Mouse (Mus musculus) cortical plate, adult 2 months (tissue): ENCODE data around the gene Lix1l. TPM values are rescaled to one million over a fixed set of nuclear protein-coding genes. Genes with fewer than 3 reads are reported as not detected.

ENCODE experiments used
- H3K27ac ChIP-seq: fragments of 200-500 bp; 2 replicates; pipeline ENCODE4 v1.5.1; 2012; ENCODE audit warnings: low read length, control low read depth, inconsistent platforms; ENCODE audit not compliant: insufficient read depth
- H3K4me1 ChIP-seq: fragments of 200-500 bp; 2 replicates; pipeline ENCODE4 v1.6.1; 2011; ENCODE audit warnings: low read length; ENCODE audit not compliant: control insufficient read depth, insufficient read depth
- H3K4me3 ChIP-seq: fragments of 200-500 bp; 2 replicates; pipeline ENCODE4 v1.5.1; 2011; ENCODE audit warnings: mild to moderate bottlenecking, low read length, control low read depth; ENCODE audit not compliant: insufficient read depth
- CTCF ChIP-seq: fragments of 200-500 bp; IDR thresholded peaks from 2 replicates; pipeline ENCODE4 v1.5.1; 2011; ENCODE audit warnings: mild to moderate bottlenecking, control low read depth, low read length; ENCODE audit not compliant: insufficient read depth; ENCODE audit errors: extremely low read depth
- POLR2A ChIP-seq: fragments of 200-500 bp; IDR thresholded peaks from 2 replicates; pipeline ENCODE4 v1.6.1; 2011; ENCODE audit warnings: mild to moderate bottlenecking, low read length, control low read depth; ENCODE audit not compliant: insufficient read depth; ENCODE audit errors: extremely low read depth
- polyA plus RNA-seq: library from polyadenylated mRNA; depleted of rRNA; stranded (reverse); fragments of >200 nt; gene quantifications from 2 replicates; pipeline ENCODE4 v1.2.3, GENCODE M21; 2012; rRNA removed

Gene Lix1l
- polyA plus RNA-seq, result 20.9 and 22.7 TPM in 2 replicates

DNA sequence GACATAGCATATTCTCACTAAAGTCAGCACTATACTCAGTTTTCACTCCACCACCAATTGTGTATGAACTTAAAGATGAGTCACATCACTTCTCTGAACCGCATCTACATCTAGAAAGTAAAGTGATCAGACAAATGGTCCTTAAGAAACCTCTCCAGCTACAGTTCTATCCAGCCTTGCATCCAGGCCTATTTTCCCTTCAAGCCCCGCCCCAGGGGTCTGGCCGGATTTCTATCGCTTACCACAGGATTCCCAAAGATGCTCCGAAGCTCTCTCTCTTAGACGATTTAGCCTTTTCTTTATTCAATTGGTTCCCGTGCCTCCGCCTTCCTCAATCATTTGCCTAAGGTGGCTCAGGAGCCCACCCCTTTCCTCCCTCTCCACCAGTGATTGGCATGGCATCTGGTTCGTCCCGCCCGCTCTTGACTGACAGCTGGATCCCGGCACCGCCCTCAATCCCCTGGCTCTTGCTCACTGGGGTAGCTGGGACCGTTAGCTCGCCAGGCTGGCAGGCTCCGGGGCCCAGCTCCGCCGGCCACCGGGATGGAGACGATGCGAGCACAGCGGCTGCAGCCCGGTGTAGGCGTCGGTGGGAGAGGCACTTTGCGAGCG lies at the start of gene Lix1l:
Gene Lix1l, plus strand, starts transcription at position 511 of the 612 bp plus-strand sequence.
- peak within 1 kb of the TSS; percentile 61 for H3K4me3 ChIP-seq
- H3K4me1 ChIP-seq, result peaks cover 15% of the 10 kb centered on the region
- TF ChIP-seq POLR2A, result peak; percentile 63; the same call in 1 of the 2 replicates
- no peak for TF ChIP-seq CTCF
- H3K27ac ChIP-seq, result peak within 1 kb of the TSS; percentile 17

DNA sequence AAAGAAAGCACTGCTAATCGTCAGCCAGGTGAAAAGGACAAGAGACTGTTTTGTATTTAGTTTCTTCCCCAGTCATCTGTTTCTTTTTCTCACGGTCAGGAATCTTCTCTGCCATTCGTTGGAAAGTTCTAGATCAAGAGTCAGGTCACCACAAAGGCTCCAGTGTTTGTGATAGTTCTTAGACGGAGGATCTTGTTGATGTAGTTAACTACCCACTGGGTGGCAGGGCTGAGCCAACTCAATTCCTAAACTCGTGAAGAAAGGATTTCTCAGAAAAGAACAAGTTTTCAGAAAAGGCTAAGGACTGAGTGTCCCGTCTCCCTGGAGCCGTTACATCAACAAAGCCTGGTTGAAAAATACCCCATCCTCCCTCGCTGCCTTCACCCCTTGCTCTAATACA lies 49.7 kb upstream of the Lix1l start:
- TF ChIP-seq CTCF (peak; percentile 63), POLR2A (no peak)
- Histone ChIP-seq H3K4me1 (no peaks in the 10 kb centered on the region), H3K27ac (no peak overlapping the region), H3K4me3 (no peak overlapping the region)

DNA sequence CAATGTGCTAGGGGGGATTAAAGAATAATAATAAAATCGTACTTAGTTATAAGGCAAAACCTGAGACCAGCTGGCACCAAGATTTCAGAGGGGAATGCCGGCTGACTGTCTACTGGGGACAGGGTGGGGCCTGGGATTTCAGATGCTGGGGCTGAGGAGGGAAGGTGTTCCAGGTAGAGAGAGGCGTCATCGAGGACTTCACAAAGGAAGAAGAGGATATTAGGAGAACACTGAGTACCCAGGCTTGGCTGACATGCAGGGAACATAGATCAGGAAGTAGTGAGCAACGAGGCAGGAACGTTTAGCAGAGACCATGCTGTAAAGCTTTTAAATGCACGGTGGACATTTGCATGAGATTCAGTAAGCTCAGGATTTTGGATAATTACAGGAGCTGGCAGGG lies 49.1 kb upstream of the Lix1l start:
- no peak overlapping the region for H3K27ac ChIP-seq
- TF ChIP-seq POLR2A (no peak), CTCF (no peak)
- no peak overlapping the region for H3K4me3 ChIP-seq
- no peaks in the 10 kb centered on the region; the same call in 1 of the 2 replicates for H3K4me1 ChIP-seq

DNA sequence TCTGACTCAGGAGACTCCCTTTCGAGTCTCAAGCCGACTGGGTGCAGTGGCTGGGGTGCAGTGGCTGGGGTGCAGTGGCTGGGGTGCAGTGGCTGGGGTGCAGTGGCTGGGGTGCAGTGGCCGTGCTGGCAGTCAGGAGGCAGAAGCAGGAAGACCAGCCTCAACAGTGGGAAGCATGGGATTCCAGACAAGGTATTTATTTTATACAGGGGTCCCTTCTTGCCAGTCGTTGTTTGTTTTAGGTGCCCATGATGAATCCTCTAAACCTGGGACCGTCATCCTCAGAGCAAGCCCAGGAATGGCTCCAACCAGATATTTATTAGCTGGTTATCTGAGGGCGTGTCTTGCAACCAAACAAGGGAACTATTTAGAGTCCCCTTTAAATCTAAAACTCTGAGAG lies 47.3 kb upstream of the Lix1l start:
- H3K4me3 ChIP-seq, result no peak overlapping the region
- no peak for TF ChIP-seq CTCF
- TF ChIP-seq POLR2A, result no peak

DNA sequence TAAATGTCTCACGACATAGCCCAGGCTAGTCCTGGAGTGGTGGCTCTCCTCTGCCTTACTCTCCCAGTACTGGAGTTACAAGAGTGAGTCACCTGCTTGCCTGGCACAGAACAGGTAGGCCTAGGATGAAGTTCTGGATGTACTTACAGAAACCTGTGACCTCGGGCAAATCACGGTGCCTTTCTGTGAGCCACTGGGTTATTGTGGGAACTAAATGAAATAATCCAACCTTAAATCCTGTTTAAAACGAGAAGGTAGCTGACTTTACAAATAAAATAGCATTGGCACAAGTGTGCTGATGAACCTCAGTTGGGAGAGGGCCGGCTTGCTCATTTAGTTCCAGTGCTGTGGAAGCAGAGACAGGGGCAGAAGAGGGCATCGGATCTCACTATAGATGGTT lies 46.7 kb upstream of the Lix1l start:
- no peak overlapping the region for H3K27ac ChIP-seq
- H3K4me3 ChIP-seq, result no peak overlapping the region
- TF ChIP-seq POLR2A, result no peak
- TF ChIP-seq CTCF, result no peak

More for the DNA sequence above, 47.3 kb upstream of the Lix1l start:
- H3K4me1 ChIP-seq, result no peaks in the 10 kb centered on the region; the same call in 1 of the 2 replicates
- H3K27ac ChIP-seq, result no peak overlapping the region

DNA sequence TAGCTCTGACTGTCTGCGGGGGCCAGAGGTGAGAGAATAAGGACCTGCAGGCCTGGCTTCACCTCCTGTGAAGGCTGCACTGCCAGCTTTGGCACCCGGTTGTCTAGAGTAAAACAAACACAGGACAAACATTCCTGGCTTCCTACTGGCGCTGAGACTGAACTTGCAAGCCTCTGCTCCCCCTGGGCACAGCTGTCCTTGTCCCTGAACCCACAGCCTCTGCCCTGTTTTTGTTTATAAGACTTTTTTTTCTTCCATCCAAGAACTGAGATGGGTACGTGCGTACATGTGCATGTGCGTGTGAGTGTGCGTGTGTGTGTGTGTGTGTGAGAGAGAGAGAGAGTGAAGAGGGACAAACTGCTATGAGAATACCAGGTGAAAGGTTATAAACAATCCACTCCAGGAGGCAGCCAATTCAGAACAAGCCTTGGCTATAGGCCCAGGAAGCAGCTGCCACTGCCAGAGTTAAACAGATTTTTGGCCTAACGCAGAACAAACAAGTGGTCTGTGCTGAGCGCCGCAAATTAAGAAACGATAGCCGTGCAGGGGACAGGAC lies 45.8 kb upstream of the Lix1l start:
- no peak for TF ChIP-seq CTCF
- no peaks in the 10 kb centered on the region; the same call in 1 of the 2 replicates for H3K4me1 ChIP-seq
- peak overlapping the region; percentile 80 for H3K27ac ChIP-seq

More for the DNA sequence above, 46.7 kb upstream of the Lix1l start:
- H3K4me1 ChIP-seq, result no peaks in the 10 kb centered on the region; the same call in 1 of the 2 replicates

DNA sequence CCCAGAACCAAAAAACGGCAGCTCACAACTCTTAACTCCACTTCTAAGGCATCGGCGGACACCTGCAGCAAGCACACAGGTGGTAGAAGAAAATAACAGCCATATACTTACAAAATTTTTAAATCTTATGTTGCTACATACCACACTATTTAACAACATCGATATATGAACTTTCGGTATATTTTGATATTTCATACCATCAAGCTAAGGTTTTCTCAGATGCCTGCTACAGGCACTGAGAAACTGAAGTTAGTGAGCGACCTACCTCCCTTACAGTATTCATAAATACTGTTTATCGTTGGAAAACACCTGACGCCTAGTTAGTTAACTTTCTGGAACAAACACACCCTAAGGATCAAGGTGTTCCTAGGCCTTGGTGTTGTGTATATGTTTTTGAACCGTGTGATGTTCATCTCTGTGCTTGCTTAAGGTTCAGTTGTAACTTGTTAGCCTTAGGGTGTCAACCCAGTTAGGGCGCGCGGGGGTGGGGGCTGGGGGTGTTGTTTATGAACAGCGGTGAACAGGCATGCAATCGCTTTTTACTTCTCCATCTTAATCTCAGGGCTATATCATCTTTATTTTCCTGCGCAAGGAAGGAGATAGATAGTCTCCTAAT lies 44.8 kb upstream of the Lix1l start:
- TF ChIP-seq POLR2A (no peak), CTCF (no peak)
- Histone ChIP-seq H3K27ac (no peak overlapping the region), H3K4me3 (no peak overlapping the region), H3K4me1 (no peaks in the 10 kb centered on the region; the same call in 1 of the 2 replicates)

More for the DNA sequence above, 45.8 kb upstream of the Lix1l start:
- H3K4me3 ChIP-seq, result no peak overlapping the region

DNA sequence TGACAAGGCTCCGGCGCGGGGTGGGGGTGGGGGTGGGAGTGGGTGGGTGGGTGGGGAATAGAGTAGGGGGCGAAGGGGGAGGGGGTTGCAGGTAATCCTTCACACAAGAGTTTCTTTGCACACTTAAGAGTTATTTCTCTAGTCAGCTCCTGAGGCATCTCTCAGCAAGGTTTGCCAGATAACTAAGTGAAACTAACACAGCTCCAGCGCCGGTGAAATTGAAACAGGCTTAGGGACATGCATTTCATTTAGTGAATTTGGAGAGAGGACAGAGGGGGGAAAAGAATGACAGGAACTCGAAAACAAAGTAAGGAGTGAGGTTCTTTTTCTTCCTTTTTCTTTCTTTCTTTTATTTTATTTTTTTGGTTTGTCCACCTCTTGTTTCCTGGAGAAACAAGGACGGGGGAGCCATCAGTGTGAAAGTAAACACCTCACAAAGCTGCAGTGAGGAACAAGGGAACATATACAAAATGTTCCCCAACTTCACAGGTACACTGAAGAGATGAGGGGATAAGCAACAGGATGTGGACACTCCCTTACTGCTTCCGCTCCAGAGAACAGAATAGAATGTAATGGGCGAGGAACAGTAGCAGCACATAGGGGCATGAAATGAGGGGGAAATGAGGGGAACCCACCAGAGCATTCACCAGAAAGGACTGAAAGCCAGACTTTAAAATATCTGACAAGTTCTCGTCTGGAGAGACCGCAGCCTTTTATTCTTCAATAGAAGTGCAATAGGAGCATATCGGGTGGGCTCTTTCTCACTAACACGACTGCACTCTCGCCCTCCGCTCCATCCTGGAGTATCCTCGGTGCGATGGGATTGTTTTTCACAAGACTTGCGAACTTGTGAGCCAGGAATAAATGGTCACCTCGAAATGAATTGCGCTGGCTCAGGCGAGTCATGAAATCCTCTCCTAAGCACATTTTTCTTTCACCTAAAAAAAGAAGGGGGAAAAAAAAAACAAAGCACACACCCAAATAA lies 44.0 kb upstream of the Lix1l start:
- peak overlapping the region; percentile 36 for H3K27ac ChIP-seq
- no peaks in the 10 kb centered on the region; the same call in 1 of the 2 replicates for H3K4me1 ChIP-seq
- peak overlapping the region; percentile 68 for H3K4me3 ChIP-seq
- TF ChIP-seq POLR2A (no peak), CTCF (no peak)

DNA sequence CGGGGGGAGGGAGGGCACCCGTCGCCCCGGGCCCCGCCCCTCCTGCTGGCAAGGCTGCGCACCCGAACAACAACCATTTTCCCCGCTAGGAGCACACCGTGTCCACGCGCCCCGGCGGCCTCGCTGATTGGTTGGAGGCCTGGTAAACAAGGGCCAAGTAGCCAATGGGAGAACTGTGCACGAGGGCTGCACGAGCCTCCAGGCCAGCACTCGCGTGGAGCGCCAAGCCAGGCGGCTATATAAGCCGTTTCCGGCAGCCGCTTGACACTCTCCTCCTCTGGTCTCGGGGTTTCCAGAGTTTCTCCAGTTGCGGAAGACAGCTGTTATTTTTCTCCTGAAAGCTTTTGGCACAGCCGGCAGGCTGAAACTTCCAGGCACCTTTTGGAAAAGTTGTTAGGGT lies 43.3 kb upstream of the Lix1l start, which contains the start of gene Txnip:
Gene Txnip, plus strand, starts transcription at position 264 of the 400 bp plus-strand sequence.
- peak within 1 kb of the TSS; percentile 68 for H3K4me3 ChIP-seq
- peak within 1 kb of the TSS; percentile 72 for H3K27ac ChIP-seq
- no peaks in the 10 kb centered on the region; the same call in 1 of the 2 replicates for H3K4me1 ChIP-seq
- no peak for TF ChIP-seq CTCF
- peak; percentile 97 for TF ChIP-seq POLR2A
